Mouse (Mus musculus) heart, adult 11 months (tissue): ENCODE measurements around the gene Vmn1r23.
"Not testable (repeated sequence)": the region's sequence is repeated elsewhere in the genome, so short reads cannot be mapped to it uniquely, and the experiment has no call there.

Experiments used
- DNase-seq: peaks from one replicate; pipeline ENCODE4 v3.0.0; 2022

Vmn1r23 gene

DNA sequence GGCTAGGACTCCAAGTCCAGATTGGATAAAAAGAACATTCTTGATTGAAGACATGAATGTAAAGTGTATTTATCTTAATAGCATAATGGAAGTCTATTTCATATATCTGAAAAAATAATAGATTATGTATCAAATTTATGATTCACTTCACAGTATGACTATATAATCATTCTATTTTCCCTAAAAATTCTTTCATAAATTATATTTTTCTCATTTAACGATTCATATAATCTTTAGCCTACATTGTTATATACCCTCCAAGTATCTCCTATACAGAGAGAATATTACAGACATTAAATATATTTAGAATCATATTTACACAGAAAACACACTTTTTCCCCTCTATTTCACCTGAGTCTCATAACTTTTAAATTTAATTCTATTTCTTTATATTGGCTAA, at the start of gene Vmn1r23:
Vmn1r23 (minus strand) TSS at position 101 of the 400 bp plus-strand sequence.
- DNase-seq: no peak

DNA sequence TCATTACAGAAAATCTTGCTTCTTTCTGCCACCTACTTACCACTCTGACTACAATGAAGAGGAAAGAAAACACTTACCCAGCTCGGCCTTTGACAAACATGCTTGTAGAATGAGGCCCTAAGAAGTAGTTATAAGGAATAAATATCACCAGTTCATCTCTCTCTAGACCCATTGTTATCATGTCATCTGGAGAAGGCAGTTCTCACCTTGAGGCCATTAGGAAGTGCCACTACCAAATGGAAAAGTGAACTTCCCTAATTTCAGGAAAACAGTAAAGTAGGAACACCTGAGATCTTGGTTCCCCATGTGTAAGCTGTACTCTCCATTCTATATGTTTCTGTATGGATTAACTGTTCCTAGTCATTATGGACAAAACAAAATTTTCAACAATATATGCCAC, 34.8 kb upstream of the Vmn1r23 start, which contains the start of gene Vmn1r24:
Vmn1r24 (minus strand) TSS at position 101 of the 400 bp plus-strand sequence.
- DNase-seq: not testable (repeated sequence)

DNA sequence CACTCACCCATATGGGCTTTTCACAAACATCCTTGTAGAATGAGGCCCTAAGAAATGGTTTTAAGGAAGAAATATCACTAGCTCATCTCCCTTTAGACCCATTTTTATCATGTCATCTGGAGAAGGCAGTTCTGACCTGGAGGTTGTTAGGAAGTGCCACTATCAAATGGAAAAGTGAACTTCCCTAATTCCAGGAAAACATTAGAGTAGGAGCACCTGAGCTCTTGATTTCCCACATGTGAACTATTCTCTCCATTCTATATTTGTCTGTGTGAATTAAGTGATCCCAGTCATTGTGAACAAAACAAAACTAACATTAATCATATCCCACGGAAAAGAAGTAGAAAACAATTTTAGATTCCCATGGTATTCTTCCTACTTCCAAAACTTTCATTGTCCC, 18.7 kb downstream of the Vmn1r23 start, which contains the start of gene Vmn1r22:
Vmn1r22 (minus strand) TSS at position 101 of the 400 bp plus-strand sequence.
- no peak for DNase-seq
